In the genomic region with DNA sequence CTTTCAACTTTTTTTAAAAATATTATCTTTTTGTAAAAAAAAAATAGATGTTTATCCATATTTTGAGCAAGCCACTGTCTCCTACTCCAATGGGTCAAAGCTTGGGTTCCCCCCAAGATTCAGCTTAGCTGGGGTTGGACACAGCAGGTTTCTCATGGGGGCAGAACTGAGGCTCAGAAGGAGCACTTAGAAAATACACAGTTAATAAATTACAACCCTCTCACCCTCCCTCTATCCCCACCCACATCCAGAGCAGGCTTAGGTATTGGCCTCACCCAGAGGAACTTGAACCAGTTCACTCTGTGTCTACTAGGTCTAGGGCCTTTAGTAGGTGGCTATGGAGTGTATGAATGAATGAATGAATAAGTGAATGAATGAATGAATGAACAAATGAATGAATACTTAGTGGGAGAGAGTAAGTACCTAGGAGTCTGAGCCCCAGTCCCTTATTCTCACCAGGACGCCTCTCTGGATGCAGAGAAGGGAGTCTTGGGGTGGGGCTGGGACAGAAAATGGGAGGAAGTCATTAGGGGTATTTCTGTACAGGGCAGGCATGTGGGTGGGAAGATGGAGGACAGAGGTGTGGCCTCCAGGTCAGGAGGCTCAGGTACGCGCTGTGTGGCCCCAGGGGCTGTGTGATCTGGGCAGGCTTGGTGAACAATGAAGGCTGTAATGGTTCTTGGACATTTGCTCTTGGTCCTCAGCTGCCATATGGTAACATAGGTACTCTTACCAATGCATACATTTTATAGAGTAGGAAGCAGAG, we compare ENCODE assay signal across 30 mouse cellular contexts. TPM values are rescaled to one million over a fixed set of nuclear protein-coding genes. Genes with fewer than 3 reads are reported as not detected.
DNase-seq lines count a peak whose midpoint lies in the region; ATAC-seq and TF ChIP-seq lines count a peak whose summit lies in the region.
"Had no signal": no experiment of that assay in that cellular context is flagged by ENCODE, and none has a peak within 500 bp of the region (broad histone marks: within the 10 kb centered on the region; RNA-seq: fewer than 3 reads in every experiment).

No protein-coding gene starts in this region.

- peak; percentile 31; the same call in 1 of the 2 replicates for ATAC-seq in kidney, embryonic 15.5 days (replicated peaks; ENCODE audit: low FRiP score)
- 0 out of 2 replicates have a peak, but pooled peaks have one; percentile 10 for ATAC-seq in intestine, postnatal 0 days
- ATAC-seq: CD4-positive, CD25-positive, alpha-beta regulatory T cell, adult 4 months; forebrain, embryonic 15.5 days; inflammation-experienced regulatory T-cells, adult 6 months had no signal

- no peak overlapping the region for H3K4me3 ChIP-seq in kidney, embryonic 15.5 days (replicated peaks)
- H3K4me3 ChIP-seq in testis, adult 2 months (ENCODE audit: control insufficient read depth, low read depth, low read length), result peak overlapping the region; percentile 15; the same call in 1 of the 2 replicates
- H3K4me3 ChIP-seq in intestine, postnatal 0 days (ENCODE audit: low read depth, low read length), result no peak overlapping the region
- no peak overlapping the region for H3K4me3 ChIP-seq in hindbrain, embryonic 10.5 days
- H3K4me3 ChIP-seq: embryonic facial prominence, embryonic 13.5 days; forebrain, embryonic 15.5 days; left cerebral cortex, adult 2 months; lung, embryonic 15.5 days; megakaryocyte, embryonic 14.5 days; neural tube, embryonic 12.5 days had no signal

- no peak for TF ChIP-seq CTCF in testis, adult 2 months (IDR thresholded peaks at IDR 0.05; ENCODE audit: control insufficient read depth, insufficient read depth, insufficient replicate concordance, low read depth, low read length)
- TF ChIP-seq CTCF in intestine, postnatal 0 days (IDR thresholded peaks at IDR 0.05; ENCODE audit: low read depth), result no peak

- WGBS in kidney, embryonic 15.5 days, result 83% methylated on average over 3 of the region's 3 CpGs
- WGBS in intestine, postnatal 0 days, result 73% methylated on average over 3 of the region's 3 CpGs
- 96% methylated on average over 3 of the region's 3 CpGs for WGBS in hindbrain, embryonic 10.5 days

- H3K4me1 ChIP-seq in kidney, embryonic 15.5 days, result peaks cover 25% of the 10 kb centered on the region
- no peaks in the 10 kb centered on the region for H3K4me1 ChIP-seq in testis, adult 2 months (ENCODE audit: control insufficient read depth, insufficient read depth, low read length)
- no peaks in the 10 kb centered on the region for H3K4me1 ChIP-seq in intestine, postnatal 0 days (replicated peaks; ENCODE audit: control insufficient read depth, insufficient read depth, low read length)
- H3K4me1 ChIP-seq in hindbrain, embryonic 10.5 days (replicated peaks), result peaks cover 22% of the 10 kb centered on the region
- H3K4me1 ChIP-seq: embryonic facial prominence, embryonic 13.5 days; forebrain, embryonic 15.5 days; lung, embryonic 15.5 days; megakaryocyte, embryonic 14.5 days had no signal

- no peak overlapping the region for H3K9ac ChIP-seq in kidney, embryonic 15.5 days
- no peak overlapping the region for H3K9ac ChIP-seq in intestine, postnatal 0 days (ENCODE audit: low read depth, low read length)
- H3K9ac ChIP-seq: embryonic facial prominence, embryonic 13.5 days; forebrain, embryonic 15.5 days; hindbrain, embryonic 14.5 days; lung, embryonic 15.5 days; neural tube, embryonic 12.5 days had no signal

- no peak for DNase-seq in kidney, adult 8-10 months
- DNase-seq in testis, postnatal 14 days (ENCODE audit: low spot score), result no peak
- no peak for DNase-seq in gastrocnemius, postnatal 25 days
- DNase-seq in hindbrain, embryonic 10.5 days (ENCODE audit: low spot score), result no peak
- DNase-seq: adrenal gland, postnatal 36 days; cerebellum, adult 2 months; cerebellum, postnatal 36 days; embryo, embryonic 11 days; heart, adult 11 months; layer of hippocampus, adult 9-11 months; lung, postnatal 36 days; midbrain, embryonic 14.5 days; retina, postnatal 1 day; right cerebral cortex, postnatal 25 days; spleen, adult 18-20 months had no signal

- H3K27ac ChIP-seq in kidney, embryonic 15.5 days, result no peak overlapping the region
- H3K27ac ChIP-seq in testis, adult 2 months (ENCODE audit: control insufficient read depth, insufficient read depth, low read depth, low read length), result no peak overlapping the region
- no peak overlapping the region for H3K27ac ChIP-seq in intestine, postnatal 0 days (ENCODE audit: low read depth, low read length)
- H3K27ac ChIP-seq in hindbrain, embryonic 10.5 days, result no peak overlapping the region
- H3K27ac ChIP-seq: embryonic facial prominence, embryonic 13.5 days; forebrain, embryonic 15.5 days; hindbrain, embryonic 14.5 days; kidney, postnatal 0 days; left cerebral cortex, adult 2 months; lung, embryonic 15.5 days; neural tube, embryonic 12.5 days had no signal

- no peak for TF ChIP-seq POLR2A in testis, adult 2 months (IDR thresholded peaks at IDR 0.05; ENCODE audit: control insufficient read depth, low read depth, low read length)

- H3K36me3 ChIP-seq in kidney, embryonic 15.5 days, result no peaks in the 10 kb centered on the region
- H3K36me3 ChIP-seq in testis, adult 2 months (ENCODE audit: control insufficient read depth, insufficient read depth, low read length), result no peaks in the 10 kb centered on the region
- H3K36me3 ChIP-seq in intestine, postnatal 0 days (ENCODE audit: control insufficient read depth, insufficient read depth), result no peaks in the 10 kb centered on the region
- H3K36me3 ChIP-seq in hindbrain, embryonic 10.5 days, result no peaks in the 10 kb centered on the region
- H3K36me3 ChIP-seq: embryonic facial prominence, embryonic 13.5 days; forebrain, embryonic 15.5 days; lung, embryonic 15.5 days; neural tube, embryonic 12.5 days had no signal

- no peak overlapping the region for H3K4me2 ChIP-seq in kidney, embryonic 15.5 days
- no peak overlapping the region for H3K4me2 ChIP-seq in intestine, postnatal 0 days (replicated peaks; ENCODE audit: low read depth)
- H3K4me2 ChIP-seq: embryonic facial prominence, embryonic 13.5 days; forebrain, embryonic 15.5 days; hindbrain, embryonic 14.5 days; lung, embryonic 15.5 days; neural tube, embryonic 12.5 days had no signal

- H3K27me3 ChIP-seq in kidney, embryonic 15.5 days, result peaks cover 13% of the 10 kb centered on the region
- no peaks in the 10 kb centered on the region for H3K27me3 ChIP-seq in testis, adult 2 months (ENCODE audit: control insufficient read depth, insufficient read depth, low read length)
- H3K27me3 ChIP-seq in intestine, postnatal 0 days (replicated peaks; ENCODE audit: control insufficient read depth, insufficient read depth, low read length), result no peaks in the 10 kb centered on the region
- peaks cover 14% of the 10 kb centered on the region for H3K27me3 ChIP-seq in hindbrain, embryonic 10.5 days (ENCODE audit: insufficient read depth, poor library complexity, severe bottlenecking)
- H3K27me3 ChIP-seq: forebrain, embryonic 15.5 days; neural tube, embryonic 12.5 days had no signal

- H3K9me3 ChIP-seq in kidney, embryonic 15.5 days (replicated peaks), result no peaks in the 10 kb centered on the region
- H3K9me3 ChIP-seq in intestine, postnatal 0 days (ENCODE audit: control insufficient read depth), result no peaks in the 10 kb centered on the region
- no peaks in the 10 kb centered on the region for H3K9me3 ChIP-seq in hindbrain, embryonic 10.5 days
- H3K9me3 ChIP-seq: embryonic facial prominence, embryonic 13.5 days; forebrain, embryonic 15.5 days; lung, embryonic 15.5 days; megakaryocyte, embryonic 14.5 days; neural tube, embryonic 12.5 days had no signal

RNA-seq across cellular contexts. Expression of gene Slc4a1, which starts 16.6 kb away (rescaled TPM):
- 12.8 and 20.2 TPM in 2 replicates for polyA plus RNA-seq in kidney, embryonic 15.5 days (2015; fragmentation: Nextera tagmentation; extraction: Ambion mirVana)
- polyA plus RNA-seq in testis, adult 2 months (2012; rRNA removed), result not detected in 2 replicates
- 0.29 and 0.34 TPM in 2 replicates for polyA plus RNA-seq in intestine, postnatal 0 days (2015; fragmentation: Nextera tagmentation; extraction: Ambion mirVana)
- total RNA-seq in gastrocnemius, postnatal 25 days (2021), result under 1 TPM; 0.08 to 0.56 TPM
- polyA plus RNA-seq in hindbrain, embryonic 10.5 days (2016; fragmentation: Nextera tagmentation; extraction: Ambion mirVana), result 35.8 and 38.0 TPM in 2 replicates
- polyA plus RNA-seq: CD4-positive, CD25-positive, alpha-beta regulatory T cell, adult 4 months; urinary bladder, adult 2 months had no signal

RNA-seq across cellular contexts. Expression of gene Ubtf, which starts 29.8 kb away (rescaled TPM):
- polyA plus RNA-seq in kidney, embryonic 15.5 days (2015; fragmentation: Nextera tagmentation; extraction: Ambion mirVana), result 95.3 and 100 TPM in 2 replicates
- 8.6 and 8.9 TPM in 2 replicates for polyA plus RNA-seq in testis, adult 2 months (2012; rRNA removed)
- 39.6 and 41.9 TPM in 2 replicates for polyA plus RNA-seq in intestine, postnatal 0 days (2015; fragmentation: Nextera tagmentation; extraction: Ambion mirVana)
- total RNA-seq in gastrocnemius, postnatal 25 days (2021), result 10 to 100 TPM; 36.6 to 37.8 TPM
- 82.6 and 91.7 TPM in 2 replicates for polyA plus RNA-seq in hindbrain, embryonic 10.5 days (2016; fragmentation: Nextera tagmentation; extraction: Ambion mirVana)

RNA-seq across cellular contexts. Expression of gene Rundc3a, which starts 43.8 kb away (rescaled TPM):
- polyA plus RNA-seq in kidney, embryonic 15.5 days (2015; fragmentation: Nextera tagmentation; extraction: Ambion mirVana), result 2.5 and 4.9 TPM in 2 replicates
- 53.7 and 55.6 TPM in 2 replicates for polyA plus RNA-seq in testis, adult 2 months (2012; rRNA removed)
- 5.2 and 5.3 TPM in 2 replicates for polyA plus RNA-seq in intestine, postnatal 0 days (2015; fragmentation: Nextera tagmentation; extraction: Ambion mirVana)
- under 1 TPM in 1 of 2 experiments, not detected in 1; 0.35 TPM for total RNA-seq in gastrocnemius, postnatal 25 days (2021)
- 23.5 and 57.0 TPM in 2 replicates for polyA plus RNA-seq in hindbrain, embryonic 10.5 days (2016; fragmentation: Nextera tagmentation; extraction: Ambion mirVana)
- total RNA-seq: heart, postnatal 25 days had no signal

RNA-seq across cellular contexts. Expression of gene Atxn7l3, which starts 52.9 kb away (rescaled TPM):
- polyA plus RNA-seq in kidney, embryonic 15.5 days (2015; fragmentation: Nextera tagmentation; extraction: Ambion mirVana), result 12.3 and 14.0 TPM in 2 replicates
- 16.8 and 17.8 TPM in 2 replicates for polyA plus RNA-seq in testis, adult 2 months (2012; rRNA removed)
- polyA plus RNA-seq in intestine, postnatal 0 days (2015; fragmentation: Nextera tagmentation; extraction: Ambion mirVana), result 8.6 and 10.5 TPM in 2 replicates
- 10 to 100 TPM; 12.4 to 13.1 TPM for total RNA-seq in gastrocnemius, postnatal 25 days (2021)
- polyA plus RNA-seq in hindbrain, embryonic 10.5 days (2016; fragmentation: Nextera tagmentation; extraction: Ambion mirVana), result 16.8 and 18.7 TPM in 2 replicates

RNA-seq across cellular contexts. Expression of gene Slc25a39, which starts 58.4 kb away (rescaled TPM):
- 271 and 298 TPM in 2 replicates for polyA plus RNA-seq in kidney, embryonic 15.5 days (2015; fragmentation: Nextera tagmentation; extraction: Ambion mirVana)
- 1,405 and 1,456 TPM in 2 replicates for polyA plus RNA-seq in testis, adult 2 months (2012; rRNA removed)
- polyA plus RNA-seq in intestine, postnatal 0 days (2015; fragmentation: Nextera tagmentation; extraction: Ambion mirVana), result 283 and 296 TPM in 2 replicates
- 10 to 100 TPM; 54.4 to 76.1 TPM for total RNA-seq in gastrocnemius, postnatal 25 days (2021)
- polyA plus RNA-seq in hindbrain, embryonic 10.5 days (2016; fragmentation: Nextera tagmentation; extraction: Ambion mirVana), result 236 TPM in 2 replicates

Comparison
In these comparisons a context has a peak if more than half of its experiments do, and no peak if none do; other contexts are left out.
1. RNA of gene Slc4a1, which starts 16.6 kb away (polyA plus RNA-seq): 35.8 to 38.0 TPM in hindbrain, embryonic 10.5 days and 12.8 to 20.2 TPM in kidney, embryonic 15.5 days; 0.29 to 0.34 TPM in intestine, postnatal 0 days and not detected in testis, adult 2 months; every median in the first group is over 10 times any median in the second.